Mouse (Mus musculus) skeletal muscle tissue, adult 2 months (tissue): ENCODE results near the gene Clnk.

Experiments used
- DNase-seq: peaks from one replicate; pipeline ENCODE4 v3.0.0-alpha.2; 2012; ENCODE audit warnings: low read depth, low spot score

Clnk gene

DNA sequence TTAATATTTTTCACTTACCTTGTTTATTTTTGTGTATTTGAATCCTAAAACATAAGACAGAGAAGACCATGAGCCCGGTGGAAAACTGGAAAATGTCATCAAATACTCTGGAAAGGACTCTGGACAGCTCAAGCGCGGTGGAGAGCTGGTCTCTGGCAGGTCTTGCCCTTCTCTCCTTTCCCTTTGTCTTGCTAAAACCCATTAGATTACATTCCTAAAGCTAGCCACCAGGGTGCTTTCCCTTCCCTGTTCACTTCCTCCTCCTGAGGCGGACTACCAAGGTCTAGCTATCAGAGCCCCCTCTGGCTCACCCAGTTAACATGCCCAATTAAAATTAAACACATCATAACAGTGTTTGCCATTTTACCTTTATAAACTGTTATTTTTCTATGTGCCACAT, 123.9 kb downstream of the Clnk start:
- DNase-seq: no peak

GRCm38 (mm10) chr5:38708940-38709581, 167.6 kb downstream of the Clnk start:
- DNase-seq: no peak

GRCm38 (mm10) chr5:38707364-38708075, 169.1 kb downstream of the Clnk start:
- DNase-seq: no peak

DNA sequence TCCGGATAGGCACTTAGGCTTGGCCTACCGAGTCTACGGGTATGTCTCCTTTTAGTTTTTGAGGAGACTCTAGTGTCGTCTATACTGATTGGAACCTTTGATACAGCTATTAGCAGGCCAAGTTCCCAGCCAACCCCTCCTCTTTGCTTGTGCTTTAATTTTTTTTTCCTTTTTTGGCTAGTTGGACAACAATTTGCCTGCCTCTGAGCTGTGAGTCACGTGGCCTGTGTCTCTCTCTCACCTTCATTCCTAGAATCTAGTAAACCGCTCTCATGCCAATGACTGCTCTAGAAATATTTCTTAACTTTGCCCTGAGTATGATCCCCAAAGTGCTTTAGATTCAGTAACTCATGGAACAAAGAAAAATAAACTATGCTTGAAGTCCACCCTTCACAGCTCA, 173.7 kb downstream of the Clnk start:
- DNase-seq: no peak

DNA sequence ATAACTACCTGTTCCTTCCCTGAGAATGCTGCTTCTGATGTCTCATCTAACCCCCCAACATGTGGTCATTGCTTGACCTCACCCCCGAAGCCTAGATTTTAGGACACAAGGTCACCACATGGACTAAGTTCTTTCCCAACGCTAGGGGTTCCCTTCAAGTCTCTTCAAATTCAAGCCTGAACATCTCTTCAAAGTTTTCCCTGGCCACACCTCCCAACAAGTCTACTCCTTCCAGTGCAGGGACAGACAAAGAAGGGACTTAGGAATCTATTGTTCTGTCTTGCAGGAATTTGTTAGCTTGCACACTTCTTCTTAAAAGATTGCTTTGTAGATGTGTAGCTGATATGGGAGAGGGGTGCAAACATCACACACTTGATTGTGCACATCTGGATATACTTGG, 174.5 kb downstream of the Clnk start:
- DNase-seq: no peak

DNA sequence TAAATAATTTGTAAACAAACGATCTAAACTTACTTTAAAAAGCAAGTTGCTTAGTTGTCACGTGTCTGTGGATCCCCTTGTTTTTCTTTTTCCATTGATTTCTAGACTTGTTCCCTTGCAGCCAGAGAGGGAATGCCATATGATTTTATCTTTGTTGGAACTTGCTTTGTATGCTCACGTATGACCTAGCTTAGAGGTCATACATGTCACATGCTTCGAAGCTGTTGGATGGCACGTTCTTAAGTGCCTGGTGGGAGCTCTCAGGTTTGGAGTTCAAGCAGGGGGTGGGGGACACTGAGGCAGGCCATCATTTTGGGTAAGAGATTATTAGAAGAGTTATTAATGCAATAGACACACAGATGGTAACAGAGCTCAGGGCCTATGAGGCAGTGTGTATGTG, 178.1 kb downstream of the Clnk start:
- DNase-seq: no peak

DNA sequence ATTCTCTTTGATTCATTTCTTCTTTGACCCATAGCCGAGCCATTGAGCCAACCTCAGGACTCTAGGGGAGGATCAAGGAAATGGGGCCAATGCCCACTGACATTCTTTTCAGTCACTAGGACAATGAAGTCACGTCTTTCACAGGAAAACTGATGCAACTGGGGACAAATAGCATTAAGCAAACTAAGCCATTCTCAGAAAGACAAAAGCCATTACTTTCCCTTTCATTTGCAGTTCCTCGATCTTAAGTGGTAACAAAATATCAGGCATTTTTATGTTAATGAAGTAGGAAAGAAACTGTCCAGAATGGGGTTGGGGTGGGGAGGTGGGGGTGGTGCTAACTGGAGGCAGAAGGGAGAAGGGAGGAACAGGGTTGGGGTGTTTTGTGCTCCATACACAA, 178.6 kb downstream of the Clnk start:
- DNase-seq: no peak

GRCm38 (mm10) chr5:38696616-38697375, 179.8 kb downstream of the Clnk start:
- no peak for DNase-seq

DNA sequence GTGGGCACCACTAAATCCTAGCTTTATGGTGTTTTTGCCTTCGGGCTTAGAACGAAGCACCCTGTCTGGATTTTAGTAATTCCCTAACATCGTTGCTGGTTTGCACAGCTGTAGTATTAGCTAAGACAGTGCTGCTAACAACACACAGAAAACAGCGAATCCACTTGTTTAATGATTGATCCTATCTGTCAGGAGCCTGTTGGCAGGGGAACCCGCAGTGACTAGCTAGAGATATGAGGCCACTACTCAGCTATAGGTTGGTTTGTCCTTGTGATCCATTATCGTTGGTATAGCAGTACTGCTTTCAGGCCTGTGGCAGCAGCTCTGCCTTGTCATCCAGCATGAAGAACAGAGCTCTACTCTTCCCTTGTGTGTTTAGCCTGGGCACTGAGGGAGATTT, 183.8 kb downstream of the Clnk start:
- no peak for DNase-seq

GRCm38 (mm10) chr5:38689186-38689585, 187.4 kb downstream of the Clnk start:
- no peak for DNase-seq

DNA sequence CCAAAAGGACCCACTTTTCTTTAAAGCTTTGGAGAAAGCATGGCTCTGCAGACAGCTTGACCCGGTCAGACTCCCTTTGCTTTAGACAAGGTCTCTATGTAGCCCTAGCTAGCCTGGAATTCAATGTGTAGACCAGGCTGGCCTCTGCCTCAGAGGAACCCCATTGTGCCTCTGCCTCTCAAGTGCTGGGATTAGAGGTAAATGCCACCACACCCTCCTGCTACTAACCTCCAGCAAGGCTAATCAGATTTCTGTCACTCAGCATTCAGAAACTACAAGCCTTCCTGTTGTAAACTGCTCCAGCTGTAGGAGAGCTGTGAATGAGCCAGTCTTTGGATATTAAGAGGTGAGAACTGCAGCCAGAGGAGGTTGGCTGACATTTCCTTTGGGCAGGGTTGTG, 188.9 kb downstream of the Clnk start:
- no peak for DNase-seq

GRCm38 (mm10) chr5:38684164-38684911, 192.3 kb downstream of the Clnk start, which contains the start of gene Zfp518b:
Zfp518b (minus strand) TSS chr5:38684826.
- DNase-seq: peak; percentile 35

GRCm38 (mm10) chr5:38658836-38659235, 217.8 kb downstream of the Clnk start:
- no peak for DNase-seq
